Mouse (Mus musculus): ENCODE measurements around the gene Fat3. TPM values are rescaled to one million over a fixed set of nuclear protein-coding genes. Genes with fewer than 3 reads are reported as not detected.
A peak's percentile ranks its signal among the peaks of the same experiment; 100 is the strongest.

Gene Fat3
- polyA plus RNA-seq, 1 experiment from 2014 or later = 5.4 TPM

- 68% methylated on average over 6 of the region's 6 CpGs for WGBS
- Histone ChIP-seq H3K4me2 (ENCODE audit: low read depth, low read length) (no peak overlapping the region), H3K27ac (replicated peaks; ENCODE audit: low read depth, low read length) (no peak overlapping the region), H3K36me3 (ENCODE audit: control insufficient read depth, insufficient read depth, low read length) (no peaks in the 10 kb centered on the region), H3K9ac (ENCODE audit: low read depth, low read length) (no peak overlapping the region), H3K4me3 (ENCODE audit: low read depth, low read length) (no peak overlapping the region), H3K9me3 (ENCODE audit: control insufficient read depth, low read length) (no peaks in the 10 kb centered on the region), H3K27me3 (replicated peaks; ENCODE audit: control insufficient read depth, insufficient read depth, low read length) (no peaks in the 10 kb centered on the region), H3K4me1 (ENCODE audit: control insufficient read depth, insufficient read depth, low read length) (no peaks in the 10 kb centered on the region)
- no peak for DNase-seq (ENCODE audit: low spot score)
- ATAC-seq (ENCODE audit: low read depth) = no peak
Measured at GRCm38 (mm10) chr9:16293928-16294806, 206.9 kb downstream of the Fat3 start.

- no peak overlapping the region for H3K4me3 ChIP-seq (ENCODE audit: low read depth, low read length)
- H3K36me3 ChIP-seq (ENCODE audit: control insufficient read depth, insufficient read depth, low read length) = no peaks in the 10 kb centered on the region
- 76% methylated on average over 2 of the region's 2 CpGs for WGBS
- no peaks in the 10 kb centered on the region for H3K4me1 ChIP-seq (ENCODE audit: control insufficient read depth, insufficient read depth, low read length)
- H3K27ac ChIP-seq (replicated peaks; ENCODE audit: low read depth, low read length) = no peak overlapping the region
- DNase-seq (ENCODE audit: low spot score) (no peak), ATAC-seq (ENCODE audit: low read depth) (no peak)
- no peaks in the 10 kb centered on the region for H3K9me3 ChIP-seq (ENCODE audit: control insufficient read depth, low read length)
- H3K4me2 ChIP-seq (ENCODE audit: low read depth, low read length) = no peak overlapping the region
- H3K27me3 ChIP-seq (replicated peaks; ENCODE audit: control insufficient read depth, insufficient read depth, low read length) = no peaks in the 10 kb centered on the region
- H3K9ac ChIP-seq (ENCODE audit: low read depth, low read length) = no peak overlapping the region
Measured at GRCm38 (mm10) chr9:16292492-16292891, 208.6 kb downstream of the Fat3 start.

- H3K4me3 ChIP-seq (ENCODE audit: low read depth, low read length) = no peak overlapping the region
- H3K36me3 ChIP-seq (ENCODE audit: control insufficient read depth, insufficient read depth, low read length) = no peaks in the 10 kb centered on the region
- H3K27ac ChIP-seq (replicated peaks; ENCODE audit: low read depth, low read length) = no peak overlapping the region
- H3K27me3 ChIP-seq (replicated peaks; ENCODE audit: control insufficient read depth, insufficient read depth, low read length) = no peaks in the 10 kb centered on the region
- no peak overlapping the region for H3K4me2 ChIP-seq (ENCODE audit: low read depth, low read length)
- DNase-seq (ENCODE audit: low spot score) (no peak), ATAC-seq (ENCODE audit: low read depth) (no peak)
- no peaks in the 10 kb centered on the region for H3K9me3 ChIP-seq (ENCODE audit: control insufficient read depth, low read length)
- H3K4me1 ChIP-seq (ENCODE audit: control insufficient read depth, insufficient read depth, low read length) = no peaks in the 10 kb centered on the region
- 72% methylated on average over 2 of the region's 2 CpGs for WGBS
- no peak overlapping the region for H3K9ac ChIP-seq (ENCODE audit: low read depth, low read length)
Measured at GRCm38 (mm10) chr9:16290911-16291310, 210.2 kb downstream of the Fat3 start.

GRCm38 (mm10) chr9:16283033-16283432, 218.1 kb downstream of the Fat3 start:
- no peak overlapping the region for H3K4me3 ChIP-seq (ENCODE audit: low read depth, low read length)
- DNase-seq (ENCODE audit: low spot score) (no peak), ATAC-seq (ENCODE audit: low read depth) (no peak)
- H3K9me3 ChIP-seq (ENCODE audit: control insufficient read depth, low read length) = no peaks in the 10 kb centered on the region
- H3K4me1 ChIP-seq (ENCODE audit: control insufficient read depth, insufficient read depth, low read length) = no peaks in the 10 kb centered on the region
- H3K4me2 ChIP-seq (ENCODE audit: low read depth, low read length) = no peak overlapping the region
- H3K27ac ChIP-seq (replicated peaks; ENCODE audit: low read depth, low read length) = no peak overlapping the region
- 87% methylated on average over 1 of the region's 1 CpGs for WGBS
- no peak overlapping the region for H3K9ac ChIP-seq (ENCODE audit: low read depth, low read length)
- H3K27me3 ChIP-seq (replicated peaks; ENCODE audit: control insufficient read depth, insufficient read depth, low read length) = no peaks in the 10 kb centered on the region
- no peaks in the 10 kb centered on the region for H3K36me3 ChIP-seq (ENCODE audit: control insufficient read depth, insufficient read depth, low read length)

- no peaks in the 10 kb centered on the region for H3K4me1 ChIP-seq (ENCODE audit: control insufficient read depth, insufficient read depth, low read length)
- ATAC-seq (ENCODE audit: low read depth) = no peak
- H3K4me2 ChIP-seq (ENCODE audit: low read depth, low read length) = no peak overlapping the region
- H3K9me3 ChIP-seq (ENCODE audit: control insufficient read depth, low read length) = no peaks in the 10 kb centered on the region
- no peaks in the 10 kb centered on the region for H3K36me3 ChIP-seq (ENCODE audit: control insufficient read depth, insufficient read depth, low read length)
- no peak for DNase-seq (ENCODE audit: low spot score)
- H3K4me3 ChIP-seq (ENCODE audit: low read depth, low read length) = no peak overlapping the region
- no peak overlapping the region for H3K9ac ChIP-seq (ENCODE audit: low read depth, low read length)
- H3K27me3 ChIP-seq (replicated peaks; ENCODE audit: control insufficient read depth, insufficient read depth, low read length) = no peaks in the 10 kb centered on the region
- no peak overlapping the region for H3K27ac ChIP-seq (replicated peaks; ENCODE audit: low read depth, low read length)
Measured at GRCm38 (mm10) chr9:16282291-16282804, 218.7 kb downstream of the Fat3 start.

GRCm38 (mm10) chr9:16275589-16275988, 225.5 kb downstream of the Fat3 start:
- no peak overlapping the region for H3K9ac ChIP-seq (ENCODE audit: low read depth, low read length)
- WGBS = 54% methylated on average over 2 of the region's 2 CpGs
- DNase-seq (ENCODE audit: low spot score) = no peak
- H3K27me3 ChIP-seq (replicated peaks; ENCODE audit: control insufficient read depth, insufficient read depth, low read length) = no peaks in the 10 kb centered on the region
- no peak overlapping the region for H3K4me3 ChIP-seq (ENCODE audit: low read depth, low read length)
- no peak overlapping the region for H3K4me2 ChIP-seq (ENCODE audit: low read depth, low read length)
- no peak overlapping the region for H3K27ac ChIP-seq (replicated peaks; ENCODE audit: low read depth, low read length)
- no peaks in the 10 kb centered on the region for H3K36me3 ChIP-seq (ENCODE audit: control insufficient read depth, insufficient read depth, low read length)
- no peaks in the 10 kb centered on the region for H3K9me3 ChIP-seq (ENCODE audit: control insufficient read depth, low read length)
- peaks cover 5% of the 10 kb centered on the region; the same call in 1 of the 2 replicates for H3K4me1 ChIP-seq (ENCODE audit: control insufficient read depth, insufficient read depth, low read length)
- no peak for ATAC-seq (ENCODE audit: low read depth)

GRCm38 (mm10) chr9:16274130-16274529, 227.0 kb downstream of the Fat3 start:
- Histone ChIP-seq H3K36me3 (ENCODE audit: control insufficient read depth, insufficient read depth, low read length) (no peaks in the 10 kb centered on the region), H3K9me3 (ENCODE audit: control insufficient read depth, low read length) (no peaks in the 10 kb centered on the region), H3K27me3 (replicated peaks; ENCODE audit: control insufficient read depth, insufficient read depth, low read length) (no peaks in the 10 kb centered on the region), H3K4me2 (ENCODE audit: low read depth, low read length) (no peak overlapping the region), H3K27ac (replicated peaks; ENCODE audit: low read depth, low read length) (no peak overlapping the region), H3K4me1 (ENCODE audit: control insufficient read depth, insufficient read depth, low read length) (peaks cover 10% of the 10 kb centered on the region; the same call in 1 of the 2 replicates), H3K4me3 (ENCODE audit: low read depth, low read length) (no peak overlapping the region), H3K9ac (ENCODE audit: low read depth, low read length) (no peak overlapping the region)
- DNase-seq (ENCODE audit: low spot score) (no peak), ATAC-seq (ENCODE audit: low read depth) (no peak)
- 64% methylated on average over 4 of the region's 4 CpGs for WGBS

- Histone ChIP-seq H3K27ac (replicated peaks; ENCODE audit: low read depth, low read length) (no peak overlapping the region), H3K27me3 (replicated peaks; ENCODE audit: control insufficient read depth, insufficient read depth, low read length) (no peaks in the 10 kb centered on the region), H3K9me3 (ENCODE audit: control insufficient read depth, low read length) (no peaks in the 10 kb centered on the region), H3K4me2 (ENCODE audit: low read depth, low read length) (no peak overlapping the region), H3K9ac (ENCODE audit: low read depth, low read length) (no peak overlapping the region), H3K4me1 (ENCODE audit: control insufficient read depth, insufficient read depth, low read length) (peaks cover 10% of the 10 kb centered on the region; the same call in 1 of the 2 replicates), H3K36me3 (ENCODE audit: control insufficient read depth, insufficient read depth, low read length) (no peaks in the 10 kb centered on the region), H3K4me3 (ENCODE audit: low read depth, low read length) (no peak overlapping the region)
- no peak for DNase-seq (ENCODE audit: low spot score)
- ATAC-seq (ENCODE audit: low read depth) = no peak
- 72% methylated on average over 1 of the region's 1 CpGs for WGBS
Measured at GRCm38 (mm10) chr9:16272810-16273209, 228.3 kb downstream of the Fat3 start.

- H3K4me2 ChIP-seq (ENCODE audit: low read depth, low read length) = no peak overlapping the region
- peak; percentile 74; the same call in 1 of the 2 replicates for ATAC-seq (ENCODE audit: low read depth)
- no peaks in the 10 kb centered on the region for H3K27me3 ChIP-seq (replicated peaks; ENCODE audit: control insufficient read depth, insufficient read depth, low read length)
- no peak for DNase-seq (ENCODE audit: low spot score)
- no peaks in the 10 kb centered on the region for H3K36me3 ChIP-seq (ENCODE audit: control insufficient read depth, insufficient read depth, low read length)
- peaks cover 10% of the 10 kb centered on the region; the same call in 1 of the 2 replicates for H3K4me1 ChIP-seq (ENCODE audit: control insufficient read depth, insufficient read depth, low read length)
- no peaks in the 10 kb centered on the region for H3K9me3 ChIP-seq (ENCODE audit: control insufficient read depth, low read length)
- no peak overlapping the region for H3K4me3 ChIP-seq (ENCODE audit: low read depth, low read length)
- no peak overlapping the region for H3K9ac ChIP-seq (ENCODE audit: low read depth, low read length)
- no peak overlapping the region; the same call in 1 of the 2 replicates for H3K27ac ChIP-seq (replicated peaks; ENCODE audit: low read depth, low read length)
Measured at GRCm38 (mm10) chr9:16270768-16271114, 230.3 kb downstream of the Fat3 start.
